Mouse (Mus musculus) brain, embryonic 14.5 days (tissue): ENCODE measurements around the gene Add2.
"Not testable (repeated sequence)": the region's sequence is repeated elsewhere in the genome, so short reads cannot be mapped to it uniquely, and the experiment has no call there.

ENCODE experiments used
- CTCF ChIP-seq: fragments of 200-500 bp; IDR thresholded peaks from 2 replicates; pipeline ENCODE4 v1.5.1; 2012; ENCODE audit warnings: inconsistent platforms, mild to moderate bottlenecking, moderate library complexity, borderline replicate concordance; ENCODE audit not compliant: insufficient read depth, insufficient read length; ENCODE audit errors: extremely low read depth
- POLR2A ChIP-seq: fragments of 200-500 bp; IDR thresholded peaks from 2 replicates; pipeline ENCODE4 v1.6.1; 2012; ENCODE audit warnings: mild to moderate bottlenecking, inconsistent platforms, borderline replicate concordance; ENCODE audit not compliant: poor library complexity, insufficient read depth, insufficient read length, severe bottlenecking; ENCODE audit errors: extremely low read depth

DNA sequence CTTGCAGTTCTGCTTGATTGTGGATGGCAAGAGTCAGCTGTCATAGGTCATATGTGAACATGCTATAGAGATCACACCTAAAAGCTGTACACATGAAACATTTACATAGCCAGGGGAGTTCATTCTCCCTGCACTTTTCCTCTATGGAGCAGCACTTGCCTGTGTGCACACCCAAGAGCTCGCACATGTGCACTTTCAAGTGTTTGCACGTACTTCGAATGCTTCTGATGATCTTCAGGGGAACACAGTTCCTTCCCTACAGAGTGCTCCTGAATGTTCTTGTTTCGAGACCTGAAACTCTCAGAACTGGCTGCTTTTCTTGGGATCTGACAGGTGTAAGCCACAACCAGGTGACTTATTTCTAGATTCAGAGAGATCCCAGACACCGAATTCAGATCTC, 37.7 kb upstream of the Add2 start:
- TF ChIP-seq CTCF, POLR2A: not testable (repeated sequence)
